Mouse (Mus musculus): ENCODE results near the gene Akr1d1. TPM values are rescaled to one million over a fixed set of nuclear protein-coding genes. Genes with fewer than 3 reads are reported as not detected.

Akr1d1 gene
- polyA plus RNA-seq, 1 experiment, result not detected

GRCm38 (mm10) chr6:37597088-37597487 is 67.1 kb downstream of the Akr1d1 start:
- Histone ChIP-seq H3K27me3 (ENCODE audit: control insufficient read depth, insufficient read depth, low read length) (no peaks in the 10 kb centered on the region), H3K4me3 (ENCODE audit: control insufficient read depth, insufficient read depth, low read length) (no peak overlapping the region), H3K27ac (ENCODE audit: control insufficient read depth, insufficient read depth, low read length) (no peak overlapping the region), H3K4me1 (replicated peaks; ENCODE audit: control insufficient read depth, insufficient read depth, low read length) (peaks cover 11% of the 10 kb centered on the region; the same call in 1 of the 2 replicates), H3K36me3 (ENCODE audit: control insufficient read depth, insufficient read depth, low read length) (no peaks in the 10 kb centered on the region)
- TF ChIP-seq POLR2A (IDR thresholded peaks at IDR 0.05; ENCODE audit: control insufficient read depth, extremely low read depth, insufficient read depth, low read length, poor library complexity) (no peak), CTCF (IDR thresholded peaks at IDR 0.05; ENCODE audit: borderline replicate concordance, control insufficient read depth, extremely low read depth, insufficient read depth, low read length, poor library complexity) (no peak)
- 90% methylated on average over 2 of the region's 2 CpGs for WGBS
- DNase-seq, result no peak

- TF ChIP-seq CTCF (IDR thresholded peaks at IDR 0.05; ENCODE audit: borderline replicate concordance, control insufficient read depth, extremely low read depth, insufficient read depth, low read length, poor library complexity), result no peak
- no peak for TF ChIP-seq POLR2A (IDR thresholded peaks at IDR 0.05; ENCODE audit: control insufficient read depth, extremely low read depth, insufficient read depth, low read length, poor library complexity)
- Histone ChIP-seq H3K4me1 (replicated peaks; ENCODE audit: control insufficient read depth, insufficient read depth, low read length) (peaks cover 10% of the 10 kb centered on the region; the same call in 1 of the 2 replicates), H3K27me3 (ENCODE audit: control insufficient read depth, insufficient read depth, low read length) (no peaks in the 10 kb centered on the region), H3K4me3 (ENCODE audit: control insufficient read depth, insufficient read depth, low read length) (no peak overlapping the region), H3K36me3 (ENCODE audit: control insufficient read depth, insufficient read depth, low read length) (no peaks in the 10 kb centered on the region), H3K27ac (ENCODE audit: control insufficient read depth, insufficient read depth, low read length) (no peak overlapping the region)
- DNase-seq, result no peak
Measured at GRCm38 (mm10) chr6:37598033-37598432, 68.1 kb downstream of the Akr1d1 start.

DNA sequence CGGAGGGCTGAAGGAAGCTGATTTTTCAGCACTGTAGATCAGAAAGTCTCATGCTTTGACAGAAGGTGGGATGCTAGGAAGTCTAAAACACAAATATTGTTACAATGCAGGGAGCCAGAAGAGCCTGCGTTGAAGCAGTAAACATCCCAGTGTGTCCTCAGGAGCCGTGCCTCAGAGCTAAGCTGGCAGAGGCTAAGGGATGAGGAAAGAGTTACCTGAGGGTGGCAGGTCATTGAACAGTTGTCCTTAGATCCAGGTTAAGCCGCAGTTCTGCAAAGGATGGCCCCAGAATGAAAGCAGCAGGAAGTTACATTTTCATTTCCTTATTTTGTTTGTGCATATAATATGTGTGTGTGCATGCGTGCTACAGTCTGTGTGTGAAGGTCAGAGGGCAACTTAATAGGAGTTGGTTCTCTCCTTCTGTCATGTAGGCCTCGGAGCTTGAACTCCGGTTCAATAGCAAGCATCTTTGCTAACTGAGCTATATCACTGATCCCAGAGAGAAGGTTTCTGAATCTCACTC is 71.1 kb downstream of the Akr1d1 start:
- Histone ChIP-seq H3K27ac (ENCODE audit: control insufficient read depth, insufficient read depth, low read length) (no peak overlapping the region), H3K36me3 (ENCODE audit: control insufficient read depth, insufficient read depth, low read length) (no peaks in the 10 kb centered on the region), H3K4me3 (ENCODE audit: control insufficient read depth, insufficient read depth, low read length) (no peak overlapping the region), H3K27me3 (ENCODE audit: control insufficient read depth, insufficient read depth, low read length) (no peaks in the 10 kb centered on the region), H3K4me1 (replicated peaks; ENCODE audit: control insufficient read depth, insufficient read depth, low read length) (peaks cover 9% of the 10 kb centered on the region; the same call in 1 of the 2 replicates)
- WGBS, result 83% methylated on average over 7 of the region's 7 CpGs
- no peak for DNase-seq
- TF ChIP-seq CTCF (IDR thresholded peaks at IDR 0.05; ENCODE audit: borderline replicate concordance, control insufficient read depth, extremely low read depth, insufficient read depth, low read length, poor library complexity) (no peak), POLR2A (IDR thresholded peaks at IDR 0.05; ENCODE audit: control insufficient read depth, extremely low read depth, insufficient read depth, low read length, poor library complexity) (no peak)

DNA sequence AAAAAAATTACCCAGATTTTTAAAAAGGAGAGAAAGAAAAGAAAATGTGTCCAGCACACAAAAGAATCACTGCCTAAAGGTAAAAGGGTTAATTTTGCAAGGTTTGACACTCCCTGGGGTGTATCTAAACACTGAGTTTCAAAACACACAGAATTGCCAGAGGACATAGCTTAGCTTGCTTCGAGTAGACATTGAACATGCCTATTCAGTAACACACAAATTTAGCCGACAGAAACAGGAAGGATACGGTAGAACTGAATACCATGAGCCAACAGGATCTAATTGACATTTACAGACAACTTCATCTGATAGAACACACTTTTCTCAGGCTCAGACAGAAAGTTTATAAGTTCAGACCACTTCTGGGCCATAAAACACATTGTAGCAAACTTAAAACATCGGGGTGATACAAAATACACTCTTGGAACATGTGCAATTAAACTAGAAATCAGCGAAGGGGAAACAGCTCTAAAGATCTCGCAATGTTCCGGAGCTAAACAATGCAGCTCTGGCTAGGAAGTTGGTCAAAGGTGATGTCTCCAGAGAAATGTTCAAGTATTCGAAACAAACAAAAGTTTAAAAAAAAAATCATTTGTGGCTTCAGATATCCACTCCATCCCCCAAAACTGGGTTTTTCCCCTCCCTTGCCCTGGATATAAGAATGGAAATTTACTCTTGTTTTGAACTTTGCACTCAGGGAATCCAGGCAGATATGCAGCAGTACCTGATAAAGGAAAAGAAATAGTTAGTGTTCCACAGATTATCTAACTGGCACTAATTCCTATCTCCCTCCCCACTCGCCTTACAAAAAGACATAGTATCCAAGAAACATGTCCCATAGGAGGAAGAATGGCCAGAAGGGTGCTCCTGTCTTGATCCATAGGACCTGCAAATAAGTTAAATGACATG is 73.1 kb downstream of the Akr1d1 start:
- 65% methylated on average over 9 of the region's 9 CpGs for WGBS
- Histone ChIP-seq H3K27me3 (ENCODE audit: control insufficient read depth, insufficient read depth, low read length) (no peaks in the 10 kb centered on the region), H3K4me3 (ENCODE audit: control insufficient read depth, insufficient read depth, low read length) (no peak overlapping the region), H3K27ac (ENCODE audit: control insufficient read depth, insufficient read depth, low read length) (no peak overlapping the region), H3K36me3 (ENCODE audit: control insufficient read depth, insufficient read depth, low read length) (no peaks in the 10 kb centered on the region), H3K4me1 (replicated peaks; ENCODE audit: control insufficient read depth, insufficient read depth, low read length) (peaks cover 9% of the 10 kb centered on the region; the same call in 1 of the 2 replicates)
- TF ChIP-seq CTCF (IDR thresholded peaks at IDR 0.05; ENCODE audit: borderline replicate concordance, control insufficient read depth, extremely low read depth, insufficient read depth, low read length, poor library complexity), result no peak
- TF ChIP-seq POLR2A (IDR thresholded peaks at IDR 0.05; ENCODE audit: control insufficient read depth, extremely low read depth, insufficient read depth, low read length, poor library complexity), result no peak
- no peak for DNase-seq

GRCm38 (mm10) chr6:37604178-37604883 is 74.4 kb downstream of the Akr1d1 start:
- no peak overlapping the region for H3K4me3 ChIP-seq (ENCODE audit: control insufficient read depth, insufficient read depth, low read length)
- H3K27ac ChIP-seq (ENCODE audit: control insufficient read depth, insufficient read depth, low read length), result no peak overlapping the region
- no peaks in the 10 kb centered on the region for H3K27me3 ChIP-seq (ENCODE audit: control insufficient read depth, insufficient read depth, low read length)
- H3K4me1 ChIP-seq (replicated peaks; ENCODE audit: control insufficient read depth, insufficient read depth, low read length), result peaks cover 13% of the 10 kb centered on the region
- no peak for DNase-seq
- whole genome bisulfite sequencing, result 90% methylated on average over 4 of the region's 4 CpGs
- no peaks in the 10 kb centered on the region for H3K36me3 ChIP-seq (ENCODE audit: control insufficient read depth, insufficient read depth, low read length)
- no peak for TF ChIP-seq CTCF (IDR thresholded peaks at IDR 0.05; ENCODE audit: borderline replicate concordance, control insufficient read depth, extremely low read depth, insufficient read depth, low read length, poor library complexity)
- TF ChIP-seq POLR2A (IDR thresholded peaks at IDR 0.05; ENCODE audit: control insufficient read depth, extremely low read depth, insufficient read depth, low read length, poor library complexity), result no peak

GRCm38 (mm10) chr6:37604884-37605269 is 74.9 kb downstream of the Akr1d1 start:
- Histone ChIP-seq H3K27me3 (ENCODE audit: control insufficient read depth, insufficient read depth, low read length) (no peaks in the 10 kb centered on the region), H3K4me3 (ENCODE audit: control insufficient read depth, insufficient read depth, low read length) (no peak overlapping the region), H3K4me1 (replicated peaks; ENCODE audit: control insufficient read depth, insufficient read depth, low read length) (peaks cover 13% of the 10 kb centered on the region), H3K36me3 (ENCODE audit: control insufficient read depth, insufficient read depth, low read length) (no peaks in the 10 kb centered on the region), H3K27ac (ENCODE audit: control insufficient read depth, insufficient read depth, low read length) (no peak overlapping the region)
- WGBS, result 66% methylated on average over 5 of the region's 5 CpGs
- no peak for DNase-seq
- TF ChIP-seq POLR2A (IDR thresholded peaks at IDR 0.05; ENCODE audit: control insufficient read depth, extremely low read depth, insufficient read depth, low read length, poor library complexity) (no peak), CTCF (IDR thresholded peaks at IDR 0.05; ENCODE audit: borderline replicate concordance, control insufficient read depth, extremely low read depth, insufficient read depth, low read length, poor library complexity) (no peak)
